Mouse (Mus musculus): Measurements from ENCODE around the gene Gm3625.

The Gm3625 gene

DNA sequence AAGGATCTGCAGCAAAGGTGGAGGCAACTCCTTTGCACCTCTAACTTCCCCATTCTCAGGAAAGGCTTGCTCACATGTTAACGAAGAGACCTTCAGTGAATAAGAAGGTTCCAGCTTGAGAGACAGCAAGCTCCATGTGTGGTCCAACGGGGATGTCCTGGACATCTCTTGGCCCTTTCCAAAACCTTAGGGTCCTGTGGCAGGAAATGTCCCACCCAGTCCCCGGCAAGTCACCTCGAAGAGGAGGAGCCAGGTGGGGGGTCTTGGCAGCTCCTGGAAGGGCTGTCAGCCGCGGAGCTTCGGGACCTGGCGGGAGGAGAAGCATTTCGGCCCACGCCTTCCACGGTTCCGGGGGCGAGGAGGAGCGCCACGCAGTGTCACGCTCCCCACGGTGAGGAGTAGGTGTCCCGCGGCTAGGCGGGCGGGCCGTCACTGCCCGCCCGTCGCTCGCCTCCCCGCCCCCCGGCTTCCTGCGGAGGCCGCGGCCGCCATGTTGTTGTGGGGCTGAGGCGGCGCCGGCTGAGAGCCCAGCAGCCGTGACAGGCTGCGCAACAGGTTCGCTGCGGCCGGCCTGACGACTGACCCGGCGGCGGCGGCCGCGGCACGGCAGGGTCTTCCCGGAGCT, at the start of gene Gm3625, which contains the start of gene Itsn2:
TSS of gene Gm3625 (minus strand) at position 387 of the 625 bp plus-strand sequence.
TSS of gene Itsn2 (plus strand) at position 98 of the 625 bp plus-strand sequence.
- DNase-seq = peak; percentile 83

DNA sequence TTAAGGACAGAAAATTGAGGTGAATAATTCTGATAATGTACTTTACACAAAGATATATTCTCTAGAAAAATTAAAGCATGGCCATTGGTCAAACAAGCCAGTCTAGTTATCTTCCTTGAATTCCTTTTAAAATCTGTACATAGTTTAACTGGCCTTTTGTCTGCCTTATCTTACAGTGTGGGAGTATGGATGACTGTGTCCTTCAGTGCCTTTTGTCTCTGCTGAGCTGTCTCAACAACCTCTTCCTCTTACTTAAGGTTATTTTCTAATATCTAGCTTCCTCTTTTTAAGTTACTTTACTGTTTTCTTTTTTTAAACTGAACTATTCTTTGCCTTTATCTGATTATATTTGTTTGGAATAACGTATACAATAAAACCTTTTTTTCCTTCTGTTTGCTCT, 48.0 kb upstream of the Gm3625 start:
- no peak for DNase-seq

DNA sequence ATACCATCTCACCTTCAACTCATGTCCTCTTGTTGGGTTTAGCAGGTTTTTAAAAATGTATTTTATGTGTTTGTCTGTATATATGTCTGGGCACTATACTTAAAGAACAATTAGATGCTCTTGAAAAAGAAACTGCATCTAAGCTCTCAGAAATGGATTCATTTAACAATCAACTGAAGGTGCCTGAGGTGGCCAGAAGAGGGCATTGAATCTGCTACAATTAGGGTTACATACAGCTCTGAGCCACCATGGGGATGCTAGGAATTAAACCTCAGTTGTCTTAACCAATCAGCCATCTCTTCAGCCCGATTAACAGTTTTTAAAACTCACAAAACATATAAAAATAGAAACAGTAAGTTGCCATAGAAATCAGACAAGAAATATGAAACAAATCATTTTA, 45.7 kb upstream of the Gm3625 start:
- peak; percentile 10 for DNase-seq

DNA sequence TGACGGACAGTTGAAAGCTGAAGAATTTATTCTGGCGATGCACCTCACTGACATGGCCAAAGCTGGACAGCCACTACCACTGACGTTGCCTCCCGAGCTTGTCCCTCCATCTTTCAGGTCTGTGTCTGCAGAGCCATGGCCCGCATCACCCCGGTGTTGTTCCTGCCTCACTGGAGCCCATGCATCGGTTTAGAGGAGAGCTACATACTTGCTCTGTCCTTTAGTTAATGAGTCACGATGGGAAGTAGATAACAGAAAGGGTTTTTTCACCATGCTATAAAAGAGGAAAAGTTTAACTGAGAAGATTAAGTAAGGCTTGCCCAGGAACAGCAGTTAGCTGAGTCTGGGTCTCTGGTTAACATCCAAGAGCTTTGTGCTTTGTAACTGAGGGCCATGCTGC, 40.2 kb upstream of the Gm3625 start:
- DNase-seq = no peak

DNA sequence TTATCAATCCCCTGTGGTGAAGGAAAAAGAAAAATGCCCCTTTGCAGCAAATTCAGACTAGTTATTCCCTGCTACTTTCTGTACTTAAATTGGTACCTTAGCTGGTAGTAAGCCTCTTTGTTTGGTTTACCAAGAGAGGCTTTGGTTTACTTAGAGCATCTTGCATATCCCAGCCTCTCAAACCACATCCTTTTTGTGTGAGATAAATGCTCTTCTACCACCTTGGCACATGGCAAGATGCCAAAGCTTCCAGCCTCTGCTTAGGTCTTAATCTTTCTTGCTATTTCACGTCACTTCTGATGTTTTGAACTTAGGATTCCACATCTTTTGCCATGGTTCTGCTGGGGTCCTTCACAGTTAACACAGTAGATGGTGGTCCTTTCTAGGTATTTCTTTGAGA, 31.5 kb upstream of the Gm3625 start:
- DNase-seq = peak; percentile 12

DNA sequence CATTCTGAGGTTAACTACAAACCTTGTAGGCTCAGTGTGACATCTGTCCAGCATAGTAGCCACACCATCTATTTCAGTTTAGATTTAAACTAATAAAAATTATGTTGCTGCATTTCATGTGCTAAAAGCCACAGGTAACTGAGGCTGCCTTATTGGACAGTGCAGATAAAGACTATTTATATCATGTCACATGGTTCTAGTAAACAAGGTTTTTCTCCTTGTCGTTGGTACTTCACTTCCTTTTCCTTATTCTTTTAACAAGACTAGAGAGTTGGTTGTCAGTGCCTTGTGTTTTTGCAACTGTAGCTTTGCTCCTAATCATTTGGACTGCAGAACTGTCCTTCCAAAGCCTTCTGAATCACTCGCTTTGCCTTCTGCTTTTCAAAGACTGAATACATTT, 22.0 kb upstream of the Gm3625 start:
- no peak for DNase-seq

DNA sequence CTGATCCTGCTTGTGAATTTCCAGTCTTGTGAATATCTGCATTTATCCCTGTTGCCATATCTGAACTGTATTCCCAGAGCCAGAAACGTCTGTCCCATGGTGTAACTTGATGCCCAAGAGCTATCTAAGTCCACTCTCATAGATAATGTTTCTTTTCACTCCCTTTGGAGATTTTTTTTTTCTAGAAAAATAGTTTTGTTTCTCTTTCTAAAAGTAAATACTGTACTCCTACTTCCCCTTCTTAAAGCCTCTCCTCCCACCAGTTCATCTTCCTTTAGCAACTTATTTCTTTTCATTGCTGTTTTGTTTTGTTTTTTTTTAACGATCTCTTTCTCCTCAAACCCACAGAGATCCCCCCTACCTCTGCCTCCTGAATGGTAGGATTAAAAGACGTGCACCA, 13.9 kb upstream of the Gm3625 start:
- DNase-seq = no peak

DNA sequence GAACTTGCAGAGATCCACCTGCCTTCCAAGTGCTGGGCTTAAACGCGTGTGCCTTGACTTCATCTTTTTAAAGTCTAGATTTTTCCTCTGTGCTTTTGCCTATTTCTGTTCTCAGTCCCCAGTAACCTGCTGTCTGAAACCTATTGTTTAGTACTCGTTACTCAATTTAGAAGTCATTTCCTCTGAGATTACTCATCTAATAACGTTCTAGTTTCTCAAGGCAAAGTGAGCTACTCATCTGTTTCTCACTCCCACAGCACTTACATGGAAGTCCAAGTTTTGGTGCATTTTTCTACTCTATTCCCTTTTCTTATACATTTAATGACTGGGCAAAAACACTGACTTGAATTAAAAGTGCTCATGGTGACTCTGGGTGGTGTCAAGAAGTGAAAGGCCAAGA, 7.0 kb upstream of the Gm3625 start:
- no peak for DNase-seq

DNA sequence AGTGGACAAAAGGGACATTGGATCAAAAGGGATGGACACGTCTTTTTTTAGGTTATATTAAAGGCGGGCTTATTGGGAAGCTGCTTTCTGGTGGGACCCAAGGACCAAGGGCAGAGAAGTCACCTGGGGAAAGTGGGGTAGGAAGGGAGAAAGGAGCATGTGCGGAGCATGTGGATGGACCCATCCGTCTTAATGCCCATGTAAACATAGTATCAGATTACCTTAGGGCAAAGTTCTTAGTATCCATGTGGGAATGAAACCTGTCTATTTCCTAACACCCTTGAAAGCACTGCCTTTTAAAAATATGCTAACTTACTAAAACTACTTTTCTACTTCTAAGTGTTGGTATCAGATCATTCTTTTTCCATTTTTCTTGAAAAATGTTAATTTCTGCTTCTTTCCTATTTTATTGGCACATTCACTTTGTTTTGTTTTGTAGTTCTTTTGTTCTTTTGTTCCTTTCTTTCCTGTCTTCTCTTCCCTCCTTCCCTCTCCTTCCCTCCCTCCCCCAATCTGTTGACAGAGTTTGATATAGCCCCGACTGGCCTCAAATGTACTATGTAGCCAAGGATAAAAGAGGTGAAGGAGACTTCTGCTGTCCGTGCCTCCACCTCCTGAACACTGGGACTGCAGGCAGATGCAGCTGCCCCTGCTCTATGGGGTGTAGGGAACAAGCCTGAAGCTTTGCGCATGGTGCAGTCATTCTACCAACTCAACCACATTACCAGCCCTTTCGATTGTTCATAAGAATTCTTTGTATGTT, 6.1 kb upstream of the Gm3625 start:
- no peak for DNase-seq

DNA sequence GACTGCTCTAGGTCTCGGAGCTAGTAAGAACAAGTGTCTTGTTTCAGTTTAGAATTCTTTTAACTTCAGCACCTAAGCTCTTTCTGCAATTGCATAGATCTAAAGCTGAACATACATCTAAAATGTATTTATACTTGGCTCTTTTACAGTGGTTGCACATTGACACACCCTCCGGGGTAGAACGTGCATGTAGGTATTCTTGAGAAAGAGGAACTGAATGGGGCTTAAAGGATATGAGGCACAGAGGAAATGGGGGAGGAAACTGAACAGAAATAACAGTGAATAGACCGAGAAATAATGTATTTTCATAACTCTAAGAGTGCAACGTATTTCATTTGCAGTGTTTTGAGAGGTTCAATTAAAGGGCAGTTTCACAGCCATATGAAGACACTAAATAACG, 2.3 kb upstream of the Gm3625 start:
- DNase-seq = peak; percentile 21

DNA sequence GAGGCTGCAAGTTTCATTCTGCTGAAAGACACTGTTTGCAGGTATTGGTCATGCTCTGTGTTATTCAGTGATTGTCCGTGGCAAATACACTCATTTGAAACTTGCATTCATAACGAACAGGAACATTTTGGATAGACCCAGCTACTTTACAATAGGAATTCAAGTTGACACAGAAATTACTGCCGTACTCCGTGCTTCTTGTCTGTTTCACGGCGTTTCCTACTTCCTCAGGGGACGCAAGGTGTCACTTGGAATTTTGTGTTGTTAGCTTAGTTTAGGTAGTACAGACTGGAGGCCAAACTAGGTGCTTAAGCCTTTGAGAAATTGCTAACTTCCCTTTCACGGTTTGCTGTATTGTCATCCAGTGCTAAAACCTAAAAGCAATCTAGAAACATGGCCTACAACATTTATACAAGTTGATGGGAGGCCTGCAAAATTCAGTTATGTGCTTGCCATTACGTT, 1.2 kb upstream of the Gm3625 start:
- peak; percentile 10 for DNase-seq

DNA sequence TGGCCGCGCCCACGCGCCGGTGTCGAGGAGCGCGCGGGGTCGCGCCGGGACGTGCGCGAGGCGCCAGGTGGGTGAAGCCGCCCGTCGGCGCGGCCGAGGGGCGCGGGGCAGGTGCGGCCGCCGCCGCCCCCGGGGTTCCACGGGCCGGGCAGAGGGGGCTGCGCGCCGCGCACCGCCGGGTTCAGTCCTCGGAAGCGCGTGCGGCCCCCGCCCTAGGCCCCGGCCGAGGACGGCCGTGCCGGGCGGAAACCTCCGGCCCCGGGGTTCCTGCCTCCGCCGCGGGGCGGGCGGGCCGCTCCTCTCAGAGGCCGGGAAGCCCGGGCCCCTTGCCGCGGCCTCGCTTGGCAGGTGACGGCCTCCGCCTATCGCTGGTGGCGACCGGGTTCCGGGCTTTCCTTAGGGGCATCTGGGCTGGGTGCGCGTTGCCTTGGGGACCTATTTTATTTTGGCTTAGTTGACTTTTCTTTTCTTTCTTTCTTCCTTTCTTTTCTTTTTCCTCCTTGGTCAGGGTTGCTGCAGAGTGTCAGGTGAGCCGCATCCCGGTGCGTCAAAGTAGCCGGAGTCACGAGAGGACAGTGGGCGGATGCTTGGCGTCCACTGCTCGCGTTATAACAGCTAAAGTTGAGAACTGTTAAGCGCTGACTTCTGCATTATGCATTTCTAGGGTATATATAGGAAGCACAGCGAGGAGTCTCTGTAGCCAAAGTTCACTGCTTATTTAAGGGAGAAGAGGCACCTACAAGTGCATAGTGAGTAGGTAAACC, 621 bp upstream of the Gm3625 start:
- peak; percentile 72 for DNase-seq

DNA sequence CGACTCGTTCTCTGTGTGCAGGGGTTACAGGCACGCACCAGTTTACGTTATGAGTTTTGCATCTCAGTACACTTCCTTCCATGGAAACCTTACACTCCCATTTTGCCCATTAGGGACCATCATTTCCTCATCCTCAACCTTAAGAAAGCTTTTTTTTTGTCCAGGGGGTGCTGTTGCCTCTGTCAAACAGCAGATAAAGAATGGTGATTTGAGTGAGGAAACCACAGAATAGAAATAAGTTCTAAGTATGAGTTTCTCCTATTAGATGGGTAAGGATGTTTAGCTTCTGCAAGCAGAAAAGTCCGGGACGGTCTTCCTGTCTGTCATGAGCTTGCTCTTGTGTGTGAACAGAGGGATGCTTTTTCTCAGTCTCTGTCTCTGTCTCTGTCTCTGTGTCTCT, 702 bp downstream of the Gm3625 start:
- DNase-seq = peak; percentile 7

DNA sequence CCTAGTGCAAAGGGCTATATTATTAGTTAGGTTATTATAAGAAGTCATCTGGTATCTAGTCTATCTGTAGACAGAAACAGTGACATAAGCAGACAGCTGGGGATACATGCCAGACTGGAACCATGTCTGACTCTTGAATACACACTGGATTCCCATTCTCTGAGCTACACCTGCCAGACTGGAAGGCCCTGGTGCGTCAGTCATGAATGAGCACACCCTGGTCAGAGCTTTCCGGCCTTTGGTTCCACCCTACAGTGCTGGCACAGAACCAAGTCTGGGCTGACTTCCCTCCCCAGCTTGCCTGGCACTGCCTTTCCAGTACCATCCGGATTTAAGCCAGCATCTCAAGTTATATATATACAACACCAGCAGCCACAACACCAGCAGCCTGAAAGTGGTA, 4.1 kb downstream of the Gm3625 start:
- DNase-seq = no peak

DNA sequence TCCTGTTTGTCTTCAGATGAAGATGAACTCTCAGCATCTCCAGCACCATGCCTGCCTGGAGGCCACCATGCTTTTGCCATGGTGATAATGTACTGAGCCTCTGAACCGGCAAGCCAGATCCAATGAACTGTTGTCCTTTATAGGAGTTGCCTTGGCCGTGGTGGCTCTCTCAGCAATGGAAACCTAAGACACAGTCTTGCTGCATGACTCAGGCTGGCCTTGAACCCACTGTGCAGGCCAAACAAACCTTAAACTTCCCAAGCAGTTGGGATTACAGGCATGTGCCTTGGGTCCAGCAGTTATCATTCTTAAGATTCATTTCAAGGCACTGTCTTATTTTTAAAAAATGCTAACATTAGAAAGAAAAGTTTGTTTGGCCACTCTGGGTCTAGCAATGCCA, 4.9 kb downstream of the Gm3625 start:
- DNase-seq = no peak

DNA sequence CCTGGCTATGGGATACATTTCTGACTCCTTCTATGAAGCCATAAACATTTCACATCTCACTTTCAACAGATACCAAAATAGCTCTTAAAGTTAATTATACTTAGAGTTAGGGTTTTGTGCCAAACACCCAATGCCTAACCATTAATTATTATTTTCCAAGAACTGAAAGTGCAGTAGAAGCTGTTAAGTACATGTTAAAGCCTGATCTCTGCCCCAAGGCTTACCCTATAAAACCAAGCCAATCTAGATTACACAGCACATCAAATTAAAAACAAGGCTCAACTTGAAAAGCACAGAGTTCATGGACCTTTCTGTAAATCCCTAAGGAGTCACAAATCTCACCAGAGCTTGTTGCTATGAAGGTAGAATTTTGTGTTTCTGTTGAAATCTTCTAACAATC, 10.4 kb downstream of the Gm3625 start:
- no peak for DNase-seq

DNA sequence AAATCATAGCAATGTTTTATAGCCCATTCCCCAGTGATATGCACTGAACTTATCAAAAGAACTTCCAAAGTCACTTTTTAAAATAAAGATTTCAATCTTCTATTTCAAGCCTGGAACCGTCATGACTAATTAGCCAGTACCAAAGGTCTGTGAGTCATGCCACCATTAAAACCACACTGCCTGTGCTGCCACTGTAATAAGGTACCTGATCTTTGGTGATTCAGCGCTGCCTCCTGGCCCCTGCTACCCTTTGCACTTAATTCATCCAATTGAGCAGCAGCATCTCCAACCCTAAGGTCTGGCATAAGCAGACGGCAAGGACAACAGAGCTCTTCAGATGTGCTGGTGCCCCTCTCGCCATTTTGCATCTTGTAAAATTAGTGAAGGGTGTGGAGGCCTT, 18.7 kb downstream of the Gm3625 start:
- no peak for DNase-seq

DNA sequence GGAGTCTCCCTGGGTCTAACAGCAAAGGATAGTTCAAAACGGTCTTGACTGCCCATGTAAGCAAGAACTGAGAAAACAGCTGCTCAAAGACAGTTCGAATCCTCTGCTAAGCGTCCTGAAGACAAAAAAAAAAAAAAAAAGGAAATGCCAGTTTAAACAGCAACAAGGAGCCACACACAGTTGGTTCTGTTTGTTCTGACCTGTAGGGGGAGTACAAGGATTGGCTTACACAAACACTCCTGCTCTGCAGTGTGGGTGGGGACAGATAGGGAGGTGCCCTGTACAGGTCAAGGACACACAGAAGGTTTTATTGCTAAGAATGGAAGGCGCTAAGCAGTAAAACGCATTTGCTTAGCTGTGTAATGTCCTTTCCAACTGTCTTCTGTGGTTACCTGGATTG, 20.9 kb downstream of the Gm3625 start:
- peak; percentile 52 for DNase-seq

DNA sequence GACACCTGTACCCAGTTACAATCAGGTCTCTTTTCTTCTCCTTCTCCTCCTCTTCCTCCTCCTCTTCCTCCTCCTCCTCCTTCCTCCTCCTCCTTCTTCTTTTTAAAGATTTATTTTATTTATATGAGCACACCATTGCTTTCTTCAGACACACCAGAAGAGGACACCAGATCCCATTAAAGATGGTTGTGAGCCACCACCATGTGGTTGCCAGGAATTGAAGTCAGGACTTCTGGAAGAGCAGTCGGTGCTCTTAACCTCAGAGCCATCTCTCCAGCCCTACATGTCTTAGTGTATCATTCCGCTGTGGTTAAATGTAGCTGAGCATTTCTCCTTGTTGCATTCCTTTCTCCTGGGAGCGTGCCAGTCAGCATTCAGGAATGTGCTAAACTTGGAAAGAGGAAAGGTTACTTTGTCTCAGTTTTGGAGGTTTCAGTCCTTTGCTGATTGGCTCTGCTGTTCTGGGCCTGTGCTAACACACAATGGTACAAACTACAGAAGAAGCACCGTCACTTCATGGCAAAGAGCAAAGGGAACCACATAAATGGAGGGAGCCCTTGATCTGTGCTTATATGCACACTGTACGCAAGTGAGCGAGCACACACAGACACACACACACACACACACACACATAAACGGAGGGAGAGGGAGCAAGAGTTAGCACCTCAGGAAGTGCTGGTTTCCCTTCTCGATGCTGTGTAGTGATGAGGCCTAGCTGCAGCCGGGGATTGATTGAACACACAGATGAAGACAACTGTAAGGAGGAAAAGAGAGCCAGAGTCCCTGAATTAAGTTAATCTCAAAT, 34.0 kb downstream of the Gm3625 start:
- peak; percentile 34 for DNase-seq

DNA sequence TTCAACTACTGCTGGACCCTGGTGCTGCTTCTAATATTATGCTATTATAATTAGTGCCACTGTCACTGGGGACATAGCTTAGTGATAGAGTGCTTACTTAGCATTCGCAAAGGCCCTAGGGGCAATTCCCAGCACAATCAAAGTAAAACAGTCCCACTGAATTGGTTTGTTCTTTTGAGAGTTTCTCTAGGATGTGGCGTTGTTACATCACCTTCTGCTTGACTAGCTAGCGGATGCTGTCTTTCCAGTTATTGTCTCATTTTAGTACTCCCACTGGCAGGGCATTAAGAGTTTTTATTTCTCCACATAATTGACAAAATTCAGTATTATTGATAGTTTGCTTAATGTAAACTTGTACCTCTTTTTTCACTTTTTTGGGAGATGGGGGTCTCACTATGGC, 34.7 kb downstream of the Gm3625 start:
- no peak for DNase-seq

DNA sequence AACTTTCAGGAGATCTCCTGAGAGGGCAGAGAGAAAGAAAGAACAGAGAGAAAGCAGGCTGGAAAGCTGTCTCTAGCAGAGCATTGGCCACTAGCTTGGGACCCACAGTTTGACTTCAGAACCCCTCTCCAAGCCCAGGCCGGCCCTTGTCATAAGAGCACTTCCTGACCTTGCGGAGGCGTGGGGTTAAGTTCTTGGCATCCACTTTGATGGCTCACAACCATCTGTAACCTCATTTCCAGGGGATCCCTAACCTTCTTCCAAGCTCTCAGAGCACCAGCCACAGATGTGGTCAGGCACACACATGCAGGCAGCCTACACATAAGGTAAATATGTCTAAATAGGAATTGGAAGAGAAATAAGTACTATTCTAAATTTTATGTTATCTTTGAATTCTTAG, 35.3 kb downstream of the Gm3625 start:
- no peak for DNase-seq

DNA sequence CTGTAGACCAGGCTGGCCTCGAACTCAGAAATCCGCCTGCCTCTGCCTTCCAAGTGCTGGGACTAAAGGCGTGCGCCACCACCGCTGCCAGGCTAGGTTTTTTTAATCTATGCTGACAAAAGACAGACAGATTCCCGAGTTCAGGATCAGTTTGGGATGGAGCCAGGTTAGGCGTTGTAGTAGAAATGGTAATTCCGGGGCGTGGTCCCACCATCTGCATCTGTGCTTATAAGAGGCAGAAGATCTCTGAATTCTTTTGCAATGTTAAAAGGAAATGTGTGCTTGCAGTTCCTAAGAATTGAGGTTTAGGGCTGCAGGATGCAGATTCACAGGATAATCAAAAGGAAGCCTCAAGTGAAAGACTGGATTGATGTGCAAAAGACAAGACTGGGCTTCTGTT, 35.8 kb downstream of the Gm3625 start:
- no peak for DNase-seq

DNA sequence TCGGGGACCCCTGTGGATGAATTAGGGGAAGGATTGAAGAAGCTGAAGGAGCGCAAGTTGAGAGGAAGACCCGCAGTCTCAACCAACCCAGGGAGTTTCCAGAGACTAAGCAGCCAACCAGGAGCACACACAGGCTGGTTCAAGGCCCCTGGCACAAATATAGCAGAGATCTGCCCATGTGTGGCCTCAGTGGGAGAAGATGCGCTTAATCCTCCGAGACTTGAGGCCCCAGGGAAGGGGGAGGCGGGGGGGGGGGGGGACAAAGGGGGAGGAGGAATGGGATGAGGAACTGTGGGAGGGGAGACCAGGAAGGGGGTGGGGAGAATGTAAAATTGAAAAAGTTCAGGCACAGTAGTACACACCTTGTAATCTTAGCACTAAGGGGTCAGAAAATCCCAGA, 37.3 kb downstream of the Gm3625 start:
- DNase-seq = no peak

All from thymus, postnatal 25 days (tissue).